Mouse (Mus musculus) T-cell, adult 2 months (primary cell): ENCODE measurements at regions not wholly inside any gene's neighbourhood (a gene's known extent, or its start where the extent isn't known, plus 50 kb on each side); places are given as distances from the start of the nearest gene placed in this dataset.

Experiments used
- DNase-seq: peaks from one replicate; pipeline ENCODE4 v3.0.0; 2022; ENCODE audit warnings: low spot score

DNA sequence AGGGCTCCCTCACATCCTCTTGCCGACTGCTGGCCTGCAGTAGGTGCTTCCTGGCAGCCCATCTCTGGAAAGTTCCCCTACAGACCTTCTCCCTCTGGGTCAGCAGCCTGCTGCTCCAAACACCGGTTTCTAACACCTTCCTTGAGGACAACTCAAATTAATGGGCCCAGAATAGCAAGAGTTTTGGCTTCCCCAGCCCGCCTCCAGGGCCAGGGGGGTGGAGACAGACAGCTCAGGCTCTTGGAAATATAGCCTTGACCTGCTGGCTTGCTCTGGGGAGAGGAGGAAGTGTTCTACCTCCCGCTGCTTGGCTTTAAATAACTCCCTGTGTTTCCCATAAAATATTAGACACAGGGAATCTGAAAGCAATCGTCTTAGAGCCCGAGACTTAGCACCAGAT, 349.8 kb downstream of the Ptpru start:
- no peak for DNase-seq

DNA sequence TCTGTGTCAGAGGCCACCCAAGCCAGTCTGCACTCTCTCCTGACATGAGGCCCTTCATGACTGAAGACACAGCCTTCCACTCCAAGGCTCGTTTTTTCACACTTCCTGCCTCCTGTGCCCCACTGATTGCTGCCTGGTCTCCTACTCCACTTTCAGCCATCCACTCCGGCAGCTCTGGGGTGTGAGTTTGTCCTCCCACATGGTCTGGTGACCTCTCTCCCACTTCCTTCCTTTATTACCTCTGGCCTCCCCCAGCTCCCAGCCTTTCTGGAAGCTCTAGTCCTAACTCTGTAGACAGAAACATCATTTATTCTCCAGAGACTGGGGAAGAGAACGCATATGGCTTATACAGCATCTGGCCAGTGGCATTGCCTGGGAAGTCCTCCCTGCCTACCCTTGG, 349.0 kb downstream of the Ptpru start:
- no peak for DNase-seq

DNA sequence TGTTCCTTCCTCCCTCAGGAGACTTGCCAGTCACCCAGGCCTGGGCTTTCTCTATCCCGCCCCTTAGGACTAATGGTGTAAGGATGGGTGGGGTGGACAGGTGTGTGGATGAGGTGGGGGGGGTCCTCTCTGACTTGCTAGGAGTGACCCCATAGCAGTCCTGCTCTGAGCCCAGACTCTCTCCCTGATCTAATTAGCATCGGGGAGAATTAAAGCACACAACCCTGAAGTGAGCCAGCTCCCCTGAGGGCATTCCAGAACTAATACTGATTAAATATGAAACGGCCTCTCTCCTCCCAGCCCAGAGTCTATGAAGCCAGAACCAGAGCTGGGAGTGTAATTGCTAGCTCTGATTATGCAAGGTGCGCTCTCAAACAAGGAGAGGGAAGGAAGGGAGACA, 346.1 kb downstream of the Ptpru start:
- no peak for DNase-seq

DNA sequence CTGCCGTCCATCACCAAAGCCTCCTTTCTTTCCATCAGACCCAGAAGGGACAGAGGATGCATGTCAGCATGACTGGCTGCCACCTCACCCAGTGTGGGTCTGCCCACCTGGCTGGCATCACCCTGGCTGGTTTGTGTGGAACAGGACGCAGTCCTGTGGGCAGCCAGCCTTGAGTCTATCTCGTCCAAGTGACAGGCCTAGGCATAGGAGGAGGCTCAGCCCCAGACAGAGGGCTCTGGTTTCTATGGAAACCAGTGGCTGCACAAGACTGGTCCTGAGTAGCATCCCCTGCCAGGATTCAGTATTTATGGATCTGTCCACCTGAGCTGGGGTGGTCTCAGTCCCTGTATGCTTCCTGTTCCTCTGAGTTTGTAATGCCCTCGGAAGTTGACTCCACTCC, 344.4 kb downstream of the Ptpru start:
- no peak for DNase-seq

DNA sequence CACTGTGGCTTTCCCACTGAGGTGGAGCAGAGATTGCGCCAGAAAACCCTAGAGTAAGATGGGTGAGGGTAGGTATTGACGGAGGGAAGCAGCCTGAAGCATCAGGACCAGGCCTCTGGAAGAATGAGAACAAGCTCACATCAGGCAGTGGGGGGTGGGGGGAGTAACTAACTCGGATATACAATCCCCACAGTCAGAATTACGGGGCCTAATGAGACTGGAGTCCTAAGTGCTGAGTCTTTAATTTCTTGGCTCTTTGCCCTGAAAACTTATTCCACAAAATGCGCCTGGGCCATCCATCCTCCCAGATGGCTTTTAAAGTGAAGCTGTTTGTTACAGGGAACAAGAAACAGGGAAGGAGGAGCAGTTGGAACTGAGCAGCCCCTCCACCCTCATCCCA, 341.2 kb downstream of the Ptpru start:
- DNase-seq, result no peak

DNA sequence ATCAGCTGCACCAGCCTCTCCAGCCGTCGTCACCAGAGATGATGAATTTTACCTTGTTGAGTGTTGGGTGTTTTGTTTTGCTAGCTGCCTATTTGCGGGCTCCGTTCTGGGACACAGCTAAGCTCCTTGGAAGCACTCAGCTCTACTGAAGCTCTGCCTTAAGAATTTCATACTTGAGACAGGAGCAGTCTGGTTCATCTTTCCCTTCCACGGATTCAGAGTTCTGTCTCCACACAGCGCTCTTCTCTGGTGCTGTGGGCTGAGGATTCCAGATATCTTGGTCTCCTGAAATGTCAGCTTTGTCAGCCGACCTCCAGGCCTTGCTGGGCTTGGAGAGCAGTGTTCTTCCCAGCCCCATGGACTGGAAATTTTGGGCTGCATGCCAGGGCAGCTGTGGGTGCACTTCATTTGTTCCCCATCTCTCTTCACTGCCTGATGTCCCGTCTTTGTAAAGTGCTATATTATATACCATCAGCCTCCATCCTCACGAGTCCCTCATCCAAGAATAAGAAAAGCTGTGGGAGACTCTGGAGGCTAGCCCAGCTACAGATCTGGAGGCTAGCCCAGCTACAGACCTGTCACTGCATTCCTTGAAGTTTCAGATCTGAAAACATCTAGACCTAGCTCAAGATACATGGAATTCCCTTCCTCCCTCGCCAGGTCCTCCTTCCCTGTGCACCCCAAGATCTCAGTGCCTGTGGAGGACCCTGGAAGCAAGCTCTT, 337.0 kb downstream of the Ptpru start:
- DNase-seq, result no peak

DNA sequence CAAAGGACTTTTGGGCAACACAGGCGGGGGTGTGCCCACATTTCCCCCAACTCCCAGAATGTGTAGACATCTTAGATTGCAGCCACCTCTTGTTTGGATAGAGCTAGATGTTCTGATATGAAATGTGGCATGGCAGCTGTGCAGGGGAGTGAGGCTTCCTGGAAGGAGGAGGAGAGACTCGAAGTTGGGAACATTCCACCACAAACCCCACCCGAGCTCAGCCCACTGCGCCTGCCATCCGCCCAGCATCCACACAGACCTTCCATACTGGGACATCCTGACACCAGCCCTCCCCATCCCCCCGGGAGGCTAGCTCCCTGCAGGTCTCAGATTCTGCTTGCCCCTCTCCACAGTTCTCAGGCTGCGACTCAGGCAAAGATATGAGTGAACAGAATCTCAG, 329.9 kb downstream of the Ptpru start:
- no peak for DNase-seq

DNA sequence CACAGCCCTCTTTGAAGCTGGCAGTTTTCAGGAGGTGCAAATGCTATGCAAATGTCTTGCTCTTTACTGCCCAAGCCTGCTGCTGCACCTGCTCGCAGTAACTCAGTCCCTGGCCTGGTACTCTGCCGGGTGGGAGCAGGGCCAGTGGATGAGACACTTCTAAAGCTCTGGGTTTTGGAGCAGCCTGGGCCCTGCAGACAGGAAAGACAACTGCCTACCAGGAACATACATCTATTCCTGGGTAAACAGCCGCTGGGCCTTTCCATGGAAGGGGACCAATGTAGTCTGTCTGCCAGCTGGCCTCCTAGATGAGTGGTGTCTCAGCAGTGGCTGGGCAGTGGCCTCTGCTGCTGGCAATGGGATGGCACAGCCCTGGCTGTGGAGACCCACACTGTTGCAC, 326.5 kb downstream of the Ptpru start:
- no peak for DNase-seq

DNA sequence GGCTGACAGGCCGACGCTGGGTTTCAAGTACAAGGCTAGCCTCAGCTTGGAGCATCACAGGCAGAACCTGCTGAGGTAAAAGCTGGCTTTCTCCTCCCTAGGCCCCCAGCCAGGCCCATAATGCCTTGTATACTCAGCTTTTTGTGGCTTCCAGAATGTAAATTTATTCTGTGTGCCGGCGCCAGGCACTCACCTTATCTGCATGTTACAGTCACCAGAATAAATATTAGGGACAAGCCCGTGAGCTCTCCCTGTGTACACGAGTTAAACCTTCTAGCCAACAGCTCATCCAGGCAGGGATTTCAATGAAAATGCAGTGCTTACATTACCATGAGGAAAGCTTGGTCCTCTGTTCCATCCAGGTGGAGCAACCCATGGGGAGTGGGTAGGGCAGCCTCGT, 325.3 kb downstream of the Ptpru start:
- no peak for DNase-seq

DNA sequence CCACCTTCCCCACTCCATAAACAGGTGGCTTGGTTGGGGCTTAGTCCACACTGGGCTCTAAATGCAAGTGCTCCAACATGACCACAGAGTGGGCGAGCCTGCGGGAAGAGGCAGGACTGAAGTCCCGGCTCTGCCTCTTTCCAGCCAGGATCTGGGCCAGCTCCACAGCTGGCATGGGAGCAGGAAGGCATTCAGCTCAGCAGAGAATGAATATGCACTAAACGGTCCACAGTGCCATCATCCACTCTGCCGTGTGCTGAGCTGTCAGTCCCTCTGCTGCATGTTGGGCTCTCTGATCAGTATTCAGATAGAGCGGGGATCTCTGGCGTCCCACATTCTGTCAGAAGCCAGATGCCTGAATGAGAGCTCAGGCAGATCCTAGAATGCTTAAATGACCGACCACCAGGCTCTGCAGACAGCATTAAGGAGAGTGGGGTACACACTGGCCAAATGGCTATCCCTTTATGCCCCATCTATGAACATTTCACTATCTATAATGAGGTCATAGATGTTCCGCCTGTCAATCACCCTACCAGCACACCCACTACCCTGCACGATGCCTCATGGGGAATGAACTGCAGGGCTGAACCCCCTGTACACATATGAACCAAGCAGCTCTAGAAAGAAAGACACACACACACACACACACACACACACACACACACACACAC, 317.3 kb downstream of the Ptpru start:
- DNase-seq, result no peak

DNA sequence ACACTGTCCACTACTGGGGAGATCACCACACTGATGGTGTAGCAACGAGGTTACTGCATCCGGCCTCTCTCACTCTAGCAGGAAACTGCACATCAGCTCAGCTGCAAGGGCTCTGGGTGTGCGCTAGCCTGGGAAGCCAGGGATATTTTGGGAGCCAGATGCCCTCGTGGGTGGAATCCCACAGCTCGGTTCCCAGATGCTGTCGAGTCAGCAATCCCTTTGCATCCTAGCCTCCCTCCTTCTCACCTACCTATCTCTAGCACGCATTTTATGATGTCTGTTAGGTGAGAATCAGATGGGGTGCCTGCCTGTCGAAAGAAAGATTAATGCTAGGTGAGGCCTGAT, 316.8 kb downstream of the Ptpru start:
- no peak for DNase-seq

DNA sequence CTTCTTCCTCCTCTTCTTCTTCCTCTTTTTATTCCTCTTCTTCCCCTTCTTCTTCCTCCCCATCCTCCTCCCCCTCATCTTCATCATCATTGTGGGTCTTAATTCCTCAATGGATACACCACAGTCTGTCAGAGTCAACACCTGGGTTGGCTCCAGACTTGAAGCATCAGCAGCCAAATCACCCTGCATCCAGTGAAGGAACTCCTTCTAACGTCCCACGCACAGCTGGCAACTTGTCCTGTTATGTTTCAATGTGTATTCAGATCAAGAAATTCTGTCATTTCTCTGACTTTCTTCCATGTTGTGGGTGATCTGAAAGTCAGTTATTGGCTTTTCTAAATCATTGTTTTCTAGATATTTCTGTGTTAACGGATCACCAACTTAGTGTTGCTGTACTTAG, 312.9 kb downstream of the Ptpru start:
- DNase-seq, result no peak

DNA sequence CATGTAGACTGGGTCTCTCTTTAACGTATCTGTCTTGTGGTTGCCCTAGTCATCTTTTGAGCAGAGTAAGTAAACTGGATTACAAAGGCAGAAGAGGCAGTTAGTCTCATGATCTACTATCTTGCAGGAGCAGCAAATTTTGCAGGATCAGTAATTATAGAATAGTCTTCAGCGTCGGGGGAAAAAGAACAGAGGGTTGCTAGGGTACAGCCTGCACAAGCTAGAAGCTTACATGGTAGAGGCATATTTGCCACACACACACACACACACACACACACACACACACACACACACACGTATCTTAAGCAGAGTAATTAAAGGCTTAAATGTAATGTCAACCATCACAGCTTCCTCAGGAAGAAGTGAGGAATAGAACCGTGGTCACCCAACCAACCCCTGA, 307.6 kb downstream of the Ptpru start:
- no peak for DNase-seq

DNA sequence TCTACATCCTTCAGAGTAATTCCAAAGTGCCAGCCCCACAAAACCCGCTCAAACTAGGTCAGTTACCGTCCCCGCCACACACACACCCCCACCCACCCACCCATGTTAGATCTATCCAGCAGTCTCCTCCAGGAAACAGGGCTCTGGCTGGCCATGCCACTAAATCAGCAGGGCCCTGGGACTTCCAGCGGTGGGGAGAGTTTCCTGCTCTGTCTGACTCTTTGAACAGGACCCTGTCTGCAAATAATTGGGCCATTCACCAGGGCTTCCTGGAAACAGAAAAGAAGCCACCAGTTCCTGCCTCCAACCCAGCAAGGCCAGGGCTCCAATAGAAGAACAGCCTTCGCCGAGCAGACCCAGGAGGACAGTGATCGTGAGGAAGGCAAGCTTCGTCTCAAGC, 307.1 kb downstream of the Ptpru start:
- no peak for DNase-seq

DNA sequence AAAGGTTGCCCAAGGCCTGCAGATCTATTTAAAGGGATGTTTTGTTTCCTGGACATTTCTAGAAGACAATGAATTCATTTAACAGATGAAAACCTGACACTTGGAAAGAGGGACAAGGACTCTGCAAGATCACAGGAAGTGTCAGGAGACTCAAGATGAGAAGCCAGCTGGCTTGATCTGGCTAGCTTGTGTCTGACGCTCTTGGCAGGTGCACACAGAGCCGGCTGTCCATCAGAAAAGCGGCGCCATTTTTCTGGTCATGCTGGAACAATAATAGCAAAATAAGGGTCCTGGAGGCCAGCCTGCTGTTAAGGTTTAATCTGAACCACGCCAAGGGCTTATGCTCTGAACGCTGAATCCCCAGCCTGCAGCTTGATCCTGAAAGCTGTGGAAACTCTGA, 303.3 kb downstream of the Ptpru start:
- DNase-seq, result no peak

DNA sequence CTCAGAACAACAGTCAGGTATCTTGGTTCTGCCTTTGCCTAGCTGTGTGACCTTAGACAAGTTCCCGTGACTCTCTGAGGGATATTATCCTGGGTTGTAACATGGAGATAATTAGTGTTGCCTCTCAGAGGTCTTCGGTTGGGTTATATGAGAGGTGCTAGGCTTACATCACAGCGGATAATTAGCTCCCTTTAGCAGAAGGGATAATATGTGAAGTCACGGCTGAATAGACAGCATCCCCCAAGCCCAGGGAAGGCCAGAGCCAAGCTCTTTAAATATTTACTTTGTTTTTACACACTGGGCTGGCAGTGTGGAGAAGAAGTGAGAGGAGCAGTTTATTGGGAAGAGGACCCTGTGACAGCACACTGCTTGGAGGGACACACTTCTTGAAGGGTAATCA, 299.9 kb downstream of the Ptpru start:
- no peak for DNase-seq

DNA sequence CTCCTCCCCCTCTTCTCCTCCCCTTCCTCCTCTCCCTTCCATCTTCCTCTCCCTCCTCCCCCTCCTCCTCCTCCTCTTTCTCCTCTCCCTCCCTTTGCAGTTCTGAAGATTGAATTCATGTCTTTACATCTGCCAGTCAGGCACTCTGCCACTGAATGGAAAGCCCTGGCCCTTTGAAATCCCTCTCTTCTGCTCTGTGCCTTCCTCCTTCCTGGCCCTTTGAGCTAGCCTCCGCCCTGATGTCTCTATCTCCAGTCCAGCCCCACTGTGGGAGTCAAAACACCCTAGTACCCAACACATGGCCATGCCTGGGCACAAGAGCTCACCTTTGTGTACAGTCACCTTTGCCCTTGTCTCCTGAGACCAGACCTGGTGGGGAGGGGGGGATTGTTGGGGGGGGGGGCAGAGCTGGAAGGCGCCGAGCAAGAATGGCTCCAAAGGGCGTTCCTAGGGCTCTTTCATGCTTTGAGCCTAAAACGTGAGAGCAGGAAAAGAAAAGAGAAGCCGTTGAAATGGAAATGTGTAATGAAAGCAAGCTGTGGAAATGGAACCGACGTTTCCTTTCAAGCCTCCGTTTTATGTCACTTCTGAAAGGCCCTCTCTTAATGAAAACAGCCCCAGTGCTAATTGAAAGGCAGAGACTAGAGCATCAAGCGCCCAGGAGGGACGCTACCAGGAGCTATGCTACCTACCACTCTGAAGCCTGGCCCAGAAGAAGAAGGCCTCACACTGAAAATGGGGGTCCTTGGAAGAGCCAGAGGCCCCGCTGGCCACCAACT, 291.5 kb downstream of the Ptpru start:
- DNase-seq, result no peak

DNA sequence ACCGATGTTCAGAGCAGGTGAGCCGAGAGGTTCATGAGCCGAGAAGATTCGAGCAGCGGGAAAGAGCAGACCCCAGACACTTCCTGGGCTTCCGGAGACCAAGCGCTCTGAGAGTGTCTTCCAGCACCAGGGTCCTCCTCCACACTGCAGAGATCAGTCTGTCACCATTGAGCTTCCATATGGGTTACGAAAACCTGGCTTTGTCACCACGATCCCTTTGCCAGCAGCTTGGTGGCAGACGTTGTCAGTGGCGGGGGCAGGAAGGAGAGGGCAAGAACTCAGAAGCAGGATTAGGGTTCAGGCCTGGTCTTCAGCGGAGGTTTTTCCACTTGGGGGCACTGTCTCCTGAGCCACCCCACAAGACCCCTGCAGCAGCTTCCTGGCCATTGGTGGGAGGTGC, 288.5 kb downstream of the Ptpru start:
- DNase-seq, result no peak

DNA sequence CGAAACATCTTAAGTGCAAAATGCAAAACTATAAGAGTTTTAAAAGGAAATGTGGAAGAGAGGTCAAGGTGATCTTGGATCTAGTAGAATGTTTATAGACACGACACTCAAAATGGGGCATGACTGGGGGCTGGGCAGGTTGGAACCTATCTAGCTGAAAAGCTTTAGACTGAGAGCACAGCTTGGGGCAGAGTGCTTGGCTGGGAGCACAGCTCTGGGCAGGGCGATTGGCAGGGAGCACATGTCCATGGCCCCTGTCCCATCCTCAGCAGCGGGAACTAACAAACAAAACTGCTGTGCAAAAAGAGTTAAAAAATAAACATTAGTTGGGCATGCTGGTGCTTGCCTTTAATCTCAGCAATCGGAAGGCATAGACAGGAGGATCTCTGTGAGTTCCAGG, 279.6 kb downstream of the Ptpru start:
- no peak for DNase-seq

DNA sequence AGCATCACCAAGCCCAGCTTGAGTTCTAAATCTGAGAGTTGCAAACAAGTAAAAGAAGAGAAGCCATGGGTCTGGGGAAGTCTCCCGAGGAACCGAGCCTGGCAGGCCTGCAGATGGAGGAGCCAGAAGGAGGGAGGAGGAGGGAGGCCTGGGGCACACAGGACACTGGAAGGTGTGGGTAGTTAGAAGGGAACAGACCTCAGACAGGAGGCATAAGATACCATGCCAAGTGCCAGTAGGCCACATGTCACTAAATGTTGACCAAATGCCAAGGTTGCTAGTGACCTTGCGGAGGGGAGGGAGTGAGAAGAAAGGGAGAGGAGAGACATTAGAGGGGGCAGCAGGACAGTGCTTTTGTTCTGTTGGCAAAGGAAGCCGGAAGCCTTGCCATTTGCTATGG, 274.2 kb downstream of the Ptpru start:
- no peak for DNase-seq

DNA sequence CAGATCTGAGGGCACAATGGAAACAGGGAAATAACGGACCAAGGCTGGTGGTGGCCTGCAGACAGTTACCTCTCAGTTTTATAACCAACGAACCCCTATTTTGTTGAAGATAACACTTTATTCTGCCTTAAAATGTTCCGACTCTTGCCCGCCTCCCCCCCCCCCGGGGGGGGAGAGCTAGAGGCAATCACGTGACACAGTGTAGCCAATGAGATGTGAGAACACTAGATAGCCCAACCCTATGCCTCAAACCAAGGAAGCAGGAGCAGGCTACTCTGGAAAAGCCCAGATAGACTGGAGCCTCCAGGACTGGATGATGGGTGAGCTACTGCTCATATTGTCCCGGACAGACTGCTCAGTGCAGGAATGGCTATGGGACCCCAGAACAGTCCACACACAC, 272.9 kb downstream of the Ptpru start:
- no peak for DNase-seq

DNA sequence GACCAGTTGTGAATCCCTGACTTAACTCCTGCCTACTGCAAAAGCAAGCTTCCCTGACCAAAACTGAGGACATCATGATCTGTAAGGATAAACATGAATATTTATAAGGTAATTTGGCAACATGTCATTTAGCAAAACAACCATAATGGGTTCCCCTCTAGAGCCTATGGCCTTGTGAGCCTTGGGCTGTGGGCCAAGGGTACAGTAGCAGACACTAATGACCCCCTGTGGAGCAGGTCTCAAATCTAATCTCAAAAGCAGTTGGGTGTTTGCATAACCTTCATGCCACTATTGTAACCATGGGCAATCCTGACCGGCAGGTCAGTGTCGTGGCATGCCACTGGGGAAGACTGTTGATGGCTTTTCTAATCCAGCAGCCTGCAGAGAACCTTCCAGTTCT, 270.8 kb downstream of the Ptpru start:
- DNase-seq, result no peak

DNA sequence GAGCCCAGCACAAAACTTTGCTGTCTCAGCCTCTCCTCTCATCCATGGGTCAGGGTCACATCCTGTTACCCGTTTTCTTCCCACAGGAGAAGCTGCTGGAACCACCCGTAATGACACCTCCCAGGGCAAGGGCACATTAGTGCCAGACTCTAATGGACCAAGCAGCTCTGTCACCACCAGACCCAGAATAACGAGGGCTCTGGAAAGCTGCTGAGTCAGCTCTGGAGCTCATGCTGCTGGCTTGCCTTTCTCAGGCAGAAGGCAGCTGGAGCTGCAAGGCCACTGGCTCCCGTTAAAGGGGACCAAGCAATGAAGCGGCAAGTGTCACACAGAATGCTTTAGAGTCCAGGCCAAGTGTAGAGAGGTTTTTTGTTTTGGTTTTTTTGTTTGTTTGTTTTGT, 268.9 kb downstream of the Ptpru start:
- no peak for DNase-seq

DNA sequence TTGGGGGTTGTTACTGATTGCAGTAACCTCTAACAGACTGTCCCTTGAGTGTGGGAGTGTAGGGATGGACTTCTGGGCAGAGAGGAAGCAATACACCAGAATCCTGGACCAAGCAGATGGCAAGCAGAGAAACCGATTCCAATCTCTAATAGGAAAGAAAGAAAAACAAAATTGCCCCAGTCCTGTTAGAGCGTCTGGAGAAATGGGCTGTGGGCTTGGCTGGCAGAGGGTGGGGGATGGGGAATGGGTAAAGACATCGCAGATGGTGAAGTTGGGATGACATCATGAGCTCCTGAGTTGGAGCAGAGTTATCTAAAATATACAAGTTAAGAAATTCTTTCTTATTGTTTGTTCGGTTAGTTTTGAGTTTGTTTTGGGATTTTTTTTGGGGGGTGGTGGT, 260.5 kb downstream of the Ptpru start:
- DNase-seq, result no peak
